Mouse (Mus musculus): ENCODE results near the gene Gm43518.

Gene Gm43518

DNA sequence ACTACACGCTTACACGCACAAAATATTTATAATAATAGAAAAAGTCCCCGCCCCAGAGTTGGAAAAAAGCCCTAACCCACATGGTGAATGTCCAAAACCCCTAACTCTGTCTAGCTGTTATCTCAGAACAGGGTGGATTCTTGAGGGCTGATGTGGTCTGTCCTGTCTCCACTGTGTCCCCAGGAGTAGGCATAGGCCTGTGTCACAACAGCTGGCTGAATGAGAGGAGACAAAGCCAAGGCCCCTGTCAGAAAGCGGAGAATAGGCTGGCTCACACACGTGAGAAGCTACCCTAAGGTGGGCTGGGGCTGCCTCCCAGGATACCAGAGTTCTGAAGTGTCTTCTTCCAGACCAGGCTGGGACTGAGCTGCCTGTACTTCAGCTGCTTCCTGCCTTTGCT is 50.9 kb downstream of the Gm43518 start:
- no peak for DNase-seq (ENCODE audit: low spot score in 2 of 2)

DNA sequence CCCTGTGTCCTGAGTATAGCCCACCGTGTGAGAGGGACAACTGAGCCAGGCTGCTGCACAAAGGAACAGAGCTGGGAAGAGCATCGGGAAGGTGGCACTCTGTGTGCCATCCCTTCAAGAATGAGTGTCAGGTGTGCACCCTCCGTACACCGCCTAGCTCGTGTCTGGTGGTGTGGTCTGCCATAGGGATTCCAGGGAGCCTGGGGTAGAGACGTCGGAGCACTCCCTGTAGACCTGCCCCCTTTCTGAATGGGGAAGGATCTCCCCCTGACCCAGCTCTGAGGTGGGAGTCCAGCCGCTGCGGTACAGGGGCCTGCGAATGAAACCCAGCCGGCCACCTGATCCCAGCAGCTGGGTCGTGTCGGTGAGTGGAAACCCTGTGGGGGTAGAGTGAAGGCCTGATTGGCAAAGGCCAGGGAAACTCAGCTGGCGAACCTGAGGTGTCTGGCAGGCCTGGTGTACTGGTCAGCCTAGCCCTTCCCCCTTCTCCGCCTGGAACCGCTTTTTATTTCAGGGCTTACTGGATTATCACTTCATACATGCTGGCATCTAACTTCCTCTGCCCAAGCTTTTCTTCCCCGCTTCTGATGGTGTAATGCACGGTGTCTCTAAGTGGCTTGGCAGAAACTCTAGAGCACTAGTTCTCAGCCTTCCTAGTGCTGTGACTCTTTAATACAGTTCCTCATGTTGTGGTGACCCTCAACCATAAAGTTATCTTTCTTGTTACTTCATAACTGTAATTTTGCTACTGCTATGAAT is 52.2 kb downstream of the Gm43518 start:
- DNase-seq (ENCODE audit: low spot score in 2 of 2): no peak

DNA sequence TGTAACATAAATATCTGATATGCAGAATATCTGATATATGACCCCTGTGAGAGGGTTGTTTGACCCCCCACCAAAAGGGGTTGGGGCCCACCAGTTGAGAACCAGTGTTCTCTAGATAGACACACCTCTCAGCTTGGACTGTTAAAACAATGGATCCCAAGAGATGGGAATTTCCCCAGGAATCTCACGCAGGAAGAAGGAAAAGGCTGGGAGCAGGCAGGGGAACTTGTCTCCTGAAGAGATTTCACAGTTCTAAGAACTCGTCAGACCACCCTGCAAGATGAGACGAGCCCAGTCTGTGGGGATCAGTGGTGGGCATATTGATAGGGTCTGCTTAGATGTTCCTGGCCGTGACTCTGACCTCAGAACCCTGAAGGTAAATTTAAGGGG is 52.8 kb downstream of the Gm43518 start:
- no peak for DNase-seq (ENCODE audit: low spot score in 2 of 2)

DNA sequence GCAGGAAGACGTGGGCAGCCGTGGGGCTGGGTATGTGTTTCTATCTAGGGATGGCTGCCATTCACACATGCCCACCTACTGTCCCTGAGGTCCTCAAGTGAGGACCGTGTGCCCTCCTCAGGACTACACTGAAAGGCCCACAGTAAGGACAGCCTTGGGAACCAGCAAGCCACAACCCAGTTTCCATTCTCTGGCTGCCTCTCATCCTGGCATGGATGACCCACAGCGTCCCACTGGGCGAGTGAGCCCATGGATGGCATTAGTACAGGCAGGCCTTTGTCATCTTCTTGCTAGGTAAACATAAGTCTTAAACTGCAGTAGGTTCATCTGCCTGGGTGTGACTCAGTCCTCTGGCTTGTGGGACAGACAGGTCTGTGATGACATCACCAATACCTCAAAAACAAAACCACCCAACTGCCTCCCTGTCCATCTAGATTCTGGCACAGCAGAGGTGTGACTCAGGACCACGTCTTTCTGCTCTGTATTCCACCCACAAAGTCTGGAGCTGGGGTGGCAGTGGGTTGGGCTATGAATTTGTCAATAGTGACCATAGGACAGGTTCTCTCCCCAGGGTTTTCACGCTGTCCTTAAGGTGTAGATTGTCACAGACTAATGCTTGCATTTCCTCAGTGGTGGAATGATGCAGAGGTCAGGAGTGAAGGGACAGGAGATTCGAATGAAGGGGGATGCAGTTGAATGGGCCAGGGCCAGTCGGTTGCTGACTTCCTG is 53.5 kb downstream of the Gm43518 start:
- peak in 1 of 2 experiments; percentile 8 for DNase-seq (ENCODE audit: low spot score in 2 of 2)

DNA sequence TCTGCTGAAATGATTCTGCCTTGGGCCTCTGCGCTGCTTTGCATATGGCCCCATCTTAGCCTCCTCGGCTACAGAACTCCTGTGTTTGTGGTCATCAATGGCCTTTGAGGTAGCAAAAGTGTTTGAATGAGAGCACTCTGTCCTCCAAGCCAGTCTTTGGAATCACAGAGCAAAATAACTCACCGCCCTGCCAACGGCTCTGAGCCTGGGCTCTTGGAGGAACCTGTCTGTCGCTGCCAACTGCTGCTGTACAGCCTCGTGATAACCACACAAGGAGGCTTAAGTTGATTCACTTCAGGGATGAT is 54.0 kb downstream of the Gm43518 start:
- peak; percentile 54 to 57 for DNase-seq (ENCODE audit: low spot score in 2 of 2)

DNA sequence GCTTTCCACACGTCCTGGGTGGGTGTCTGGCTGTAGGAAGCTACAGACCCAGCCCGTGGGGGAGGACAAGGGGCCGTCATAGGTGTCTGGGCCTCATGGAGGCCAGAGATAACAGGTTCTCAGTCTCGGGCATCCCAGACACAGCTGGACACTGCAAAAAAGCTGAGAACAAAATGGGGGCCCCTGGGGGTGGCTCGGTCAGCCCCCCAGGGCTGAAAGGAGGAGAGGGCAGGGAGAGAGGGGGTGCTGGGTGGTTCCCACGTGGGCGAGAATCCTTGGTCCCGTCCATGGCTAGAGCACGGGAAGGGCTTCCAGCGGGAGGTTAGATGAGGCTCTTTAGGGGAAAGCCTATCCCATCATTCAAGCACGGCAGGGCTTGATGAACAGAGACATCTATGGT is 55.6 kb downstream of the Gm43518 start:
- DNase-seq (ENCODE audit: low spot score in 2 of 2): no peak

DNA sequence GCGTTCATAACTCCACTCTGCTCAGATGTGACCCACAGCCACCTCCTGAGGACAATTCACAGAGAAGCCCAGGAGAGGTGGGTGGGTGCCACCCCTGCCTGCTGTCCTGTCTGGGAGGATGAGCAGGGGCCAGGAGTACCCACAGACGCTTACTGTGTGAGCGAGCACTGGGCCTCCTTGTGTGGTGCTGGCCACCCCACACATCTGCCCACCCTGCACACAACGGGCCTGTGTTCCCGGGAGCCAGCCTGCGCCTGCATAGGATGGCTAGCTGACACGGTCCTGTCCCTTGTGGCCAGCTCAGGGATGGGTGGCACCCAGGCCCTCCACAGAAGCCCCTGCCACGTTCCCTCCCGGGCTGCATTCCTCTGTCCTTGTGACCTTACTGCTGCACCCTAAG is 58.2 kb downstream of the Gm43518 start:
- DNase-seq (ENCODE audit: low spot score in 2 of 2): no peak

DNA sequence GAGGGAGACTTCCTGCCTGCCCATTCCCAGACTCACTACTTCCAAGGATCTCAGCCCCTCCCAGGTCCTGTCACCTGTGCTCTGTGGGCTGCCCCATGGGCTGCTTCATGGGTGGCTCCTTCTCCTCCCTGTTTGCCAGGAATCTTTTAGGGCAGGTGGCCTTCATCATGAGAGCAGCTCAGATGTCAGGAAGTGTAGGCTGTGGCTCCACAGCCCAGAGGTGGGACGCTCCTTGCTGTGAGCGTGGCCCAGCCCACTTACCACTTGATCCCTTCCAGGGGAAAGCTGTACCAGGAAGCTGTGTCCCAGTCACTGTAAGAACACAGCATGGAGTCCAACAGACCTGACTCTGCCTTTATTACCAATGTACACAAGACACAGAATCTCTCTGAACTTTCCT is 59.7 kb downstream of the Gm43518 start:
- DNase-seq (ENCODE audit: low spot score in 2 of 2): no peak

DNA sequence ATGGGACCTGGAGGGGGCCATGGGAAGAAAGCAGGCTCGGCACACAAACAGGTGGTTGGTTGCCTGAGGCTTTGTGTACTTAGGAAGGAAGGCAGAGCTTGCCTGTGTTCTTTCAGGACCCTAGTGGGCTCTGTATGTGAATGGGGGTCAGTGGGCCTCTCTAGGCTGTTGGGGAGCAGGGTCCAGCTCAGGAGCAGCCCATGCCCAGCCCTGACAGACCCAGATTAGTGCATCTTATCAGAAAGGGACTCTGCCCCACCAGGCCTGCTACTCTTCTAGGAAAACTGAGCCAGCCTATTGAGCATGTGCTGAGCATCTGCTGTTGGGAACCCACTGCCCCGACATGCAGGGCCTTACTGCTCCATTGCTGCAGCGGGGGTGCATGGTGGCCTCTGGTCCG is 60.3 kb downstream of the Gm43518 start:
- DNase-seq (ENCODE audit: low spot score in 2 of 2): no peak
